Mouse (Mus musculus): ENCODE results near the gene Prss57.

- TF ChIP-seq CTCF (IDR thresholded peaks at IDR 0.05; ENCODE audit: control insufficient read depth, insufficient read depth, insufficient replicate concordance, low read depth, low read length) (no peak), POLR2A (IDR thresholded peaks at IDR 0.05; ENCODE audit: control insufficient read depth, low read depth, low read length) (no peak)
These were observed 47.6 kb downstream of the Prss57 start for GRCm38 (mm10) chr10:79743161-79743560.

All from testis, adult 2 months (tissue).